Mouse (Mus musculus) thymus, adult 2 months (tissue): Measurements from ENCODE around the gene Tmem262. TPM values are rescaled to one million over a fixed set of nuclear protein-coding genes. Genes with fewer than 3 reads are reported as not detected.
A peak's percentile ranks its signal among the peaks of the same experiment; 100 is the strongest.

Experiments used
- DNase-seq: peaks from one replicate; pipeline ENCODE4 v3.0.0; 2021
- H3K27ac ChIP-seq: fragments of 200-500 bp; 2 replicates; pipeline ENCODE4 v1.5.1; 2012; ENCODE audit warnings: low read length, control low read depth; ENCODE audit not compliant: control insufficient read depth, insufficient read depth
- H3K27me3 ChIP-seq: fragments of 200-500 bp; 2 replicates; pipeline ENCODE4 v1.6.1; 2012; ENCODE audit warnings: mild to moderate bottlenecking, low read length, moderate library complexity, mixed read lengths; ENCODE audit not compliant: control insufficient read depth, insufficient read depth
- H3K36me3 ChIP-seq: fragments of 200-500 bp; 2 replicates; pipeline ENCODE4 v1.6.1; 2012; ENCODE audit warnings: mild to moderate bottlenecking, low read length, moderate library complexity; ENCODE audit not compliant: control insufficient read depth, insufficient read depth
- H3K4me1 ChIP-seq: fragments of 200-500 bp; replicated peaks from 2 replicates; pipeline ENCODE4 v1.6.1; 2012; ENCODE audit warnings: low read length; ENCODE audit not compliant: control insufficient read depth, insufficient read depth
- H3K4me3 ChIP-seq: fragments of 200-500 bp; 2 replicates; pipeline ENCODE4 v1.5.1; 2012; ENCODE audit warnings: mild to moderate bottlenecking, low read length, control low read depth, moderate library complexity; ENCODE audit not compliant: control insufficient read depth, insufficient read depth
- CTCF ChIP-seq: fragments of 200-500 bp; IDR thresholded peaks from 2 replicates; pipeline ENCODE4 v1.5.1; 2012; ENCODE audit warnings: mild to moderate bottlenecking, control low read depth, low read length, moderate library complexity, borderline replicate concordance; ENCODE audit not compliant: control insufficient read depth, poor library complexity, insufficient read depth; ENCODE audit errors: extremely low read depth
- POLR2A ChIP-seq: fragments of 200-500 bp; IDR thresholded peaks from 2 replicates; pipeline ENCODE4 v1.6.1; 2012; ENCODE audit warnings: mild to moderate bottlenecking, low read length, control low read depth, moderate library complexity; ENCODE audit not compliant: control insufficient read depth, poor library complexity, insufficient read depth; ENCODE audit errors: extremely low read depth
- WGBS: fragments of 180-500 bp; shearing (Covaris S2); methylation state at CpG from one replicate; pipeline ENCODE4 v1.1.7; 2018; 5-methylcytosine and 5-hydroxymethylcytosine counted together
- polyA plus RNA-seq: library from polyadenylated mRNA; depleted of rRNA; stranded (reverse); fragments of >200 nt; gene quantifications from 2 replicates; pipeline ENCODE4 v1.2.3, GENCODE M21; 2012; rRNA removed

The Tmem262 gene
- polyA plus RNA-seq, 1 experiment: 0.70 TPM

GRCm38 (mm10) chr19:6126289-6126688 is 46.5 kb downstream of the Tmem262 start:
- peak; percentile 65 for DNase-seq
- Histone ChIP-seq H3K27ac (no peak overlapping the region), H3K36me3 (no peaks in the 10 kb centered on the region), H3K4me3 (no peak overlapping the region), H3K27me3 (no peaks in the 10 kb centered on the region), H3K4me1 (peaks cover 3% of the 10 kb centered on the region)
- no peak for TF ChIP-seq CTCF
- TF ChIP-seq POLR2A: no peak
- WGBS: 34% methylated on average over 4 of the region's 4 CpGs

GRCm38 (mm10) chr19:6126789-6127580 is 47.2 kb downstream of the Tmem262 start:
- Histone ChIP-seq H3K27ac (peak overlapping the region; percentile 89; the same call in 1 of the 2 replicates), H3K4me1 (peaks cover 3% of the 10 kb centered on the region), H3K27me3 (no peaks in the 10 kb centered on the region), H3K36me3 (no peaks in the 10 kb centered on the region), H3K4me3 (peak overlapping the region; percentile 63; the same call in 1 of the 2 replicates)
- WGBS: 68% methylated on average over 10 of the region's 10 CpGs
- DNase-seq: no peak
- no peak for TF ChIP-seq POLR2A
- no peak for TF ChIP-seq CTCF

- TF ChIP-seq CTCF (peak; percentile 50; the same call in 1 of the 2 replicates), POLR2A (peak; percentile 66; the same call in 1 of the 2 replicates)
- peak; percentile 96 for DNase-seq
- H3K4me3 ChIP-seq: peak within 1 kb of the TSS; percentile 63
- H3K27me3 ChIP-seq: no peaks in the 10 kb centered on the region
- no peaks in the 10 kb centered on the region for H3K36me3 ChIP-seq
- WGBS: under 1% methylated on average over 32 of the region's 32 CpGs
- peaks cover 3% of the 10 kb centered on the region for H3K4me1 ChIP-seq
- peak within 1 kb of the TSS; percentile 89 for H3K27ac ChIP-seq
Measured at GRCm38 (mm10) chr19:6127760-6128341, 48.0 kb downstream of the Tmem262 start, which contains the start of gene Snx15. Gene Snx15 (minus strand): TSS chr19:6128304.

Other genes starting within 250 kb of the Tmem262 start
- gene Frmd8, start 204.8 kb upstream of the Tmem262 start, polyA plus RNA-seq: 121 and 129 TPM in 2 replicates
- 57.5 and 57.9 TPM in 2 replicates for gene Slc25a45, start 202.2 kb upstream of the Tmem262 start, polyA plus RNA-seq
- gene Tigd3, start 185.9 kb upstream of the Tmem262 start, polyA plus RNA-seq: 4.0 and 4.7 TPM in 2 replicates
- gene Dpf2, start 167.0 kb upstream of the Tmem262 start, polyA plus RNA-seq: 175 and 194 TPM in 2 replicates
- 5.1 and 5.8 TPM in 2 replicates for gene Cdc42ep2, start 155.2 kb upstream of the Tmem262 start, polyA plus RNA-seq
- 115 and 120 TPM in 2 replicates for gene Pola2, start 115.8 kb upstream of the Tmem262 start, polyA plus RNA-seq
- 0.06 and 0.20 TPM in 2 replicates for gene Slc22a20, start 93.9 kb upstream of the Tmem262 start, polyA plus RNA-seq
- 98.2 and 101 TPM in 2 replicates for gene Capn1, start 64.1 kb upstream of the Tmem262 start, polyA plus RNA-seq
- 77.1 and 83.7 TPM in 2 replicates for gene Syvn1, start 33.5 kb upstream of the Tmem262 start, polyA plus RNA-seq
- 28.8 and 29.4 TPM in 2 replicates for gene Mrpl49, start 22.2 kb upstream of the Tmem262 start, polyA plus RNA-seq
- 2,283 and 2,588 TPM in 2 replicates for gene Fau, start 22.2 kb upstream of the Tmem262 start, polyA plus RNA-seq
- 69.6 and 80.8 TPM in 2 replicates for gene Znhit2, start 18.8 kb upstream of the Tmem262 start, polyA plus RNA-seq
- gene Tm7sf2, start 11.7 kb upstream of the Tmem262 start, polyA plus RNA-seq: 35.8 and 42.0 TPM in 2 replicates
- gene Vps51, start 2.8 kb upstream of the Tmem262 start, polyA plus RNA-seq: 145 and 163 TPM in 2 replicates
- 0.65 and 0.84 TPM in 2 replicates for gene Gm28374, start 2.2 kb downstream of the Tmem262 start, polyA plus RNA-seq
- gene Zfpl1, start 4.9 kb downstream of the Tmem262 start, polyA plus RNA-seq: 145 and 147 TPM in 2 replicates
- gene Cdca5, start 5.0 kb downstream of the Tmem262 start, polyA plus RNA-seq: 22.1 and 28.8 TPM in 2 replicates
- 0.57 and 0.66 TPM in 2 replicates for gene AC131692.1, start 14.4 kb downstream of the Tmem262 start, polyA plus RNA-seq
- 1.8 and 2.1 TPM in 2 replicates for gene Naaladl1, start 25.7 kb downstream of the Tmem262 start, polyA plus RNA-seq
- gene Sac3d1, start 38.6 kb downstream of the Tmem262 start, polyA plus RNA-seq: 71.3 and 90.1 TPM in 2 replicates
- 80.9 and 86.2 TPM in 2 replicates for gene Snx15, start 48.3 kb downstream of the Tmem262 start, polyA plus RNA-seq
- 3.6 and 4.6 TPM in 2 replicates for gene Batf2, start 61.0 kb downstream of the Tmem262 start, polyA plus RNA-seq
- gene Arl2, start 61.5 kb downstream of the Tmem262 start, polyA plus RNA-seq: 96.1 and 119 TPM in 2 replicates
- 0.23 and 0.57 TPM in 2 replicates for gene Majin, start 104.4 kb downstream of the Tmem262 start, polyA plus RNA-seq
- 5.2 and 8.9 TPM in 2 replicates for gene Gpha2, start 146.3 kb downstream of the Tmem262 start, polyA plus RNA-seq
- gene Ppp2r5b, start 155.8 kb downstream of the Tmem262 start, polyA plus RNA-seq: 54.6 and 56.1 TPM in 2 replicates
- gene Atg2a, start 161.6 kb downstream of the Tmem262 start, polyA plus RNA-seq: 82.4 and 90.3 TPM in 2 replicates
- 141 and 159 TPM in 2 replicates for gene Ehd1, start 196.7 kb downstream of the Tmem262 start, polyA plus RNA-seq
- gene Cdc42bpg, start 226.4 kb downstream of the Tmem262 start, polyA plus RNA-seq: 12.8 and 12.9 TPM in 2 replicates